In the genomic region with DNA sequence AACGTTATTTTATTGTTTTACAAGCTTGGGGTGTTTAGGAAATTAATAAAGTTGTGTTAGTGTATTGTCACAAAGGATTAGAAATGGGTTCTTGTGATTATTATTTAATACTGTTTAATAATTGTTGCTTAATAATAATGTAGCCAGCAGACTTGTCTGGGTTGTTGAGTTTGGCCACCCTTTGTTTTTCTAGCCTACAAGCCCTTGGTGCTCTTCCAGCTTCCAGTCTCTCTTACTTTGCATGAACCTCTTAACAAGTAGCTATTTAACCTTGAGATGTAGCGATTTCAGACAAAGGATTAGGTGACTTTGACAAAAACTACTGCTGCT, we compare ENCODE assay signal across 9 mouse cellular contexts. TPM values are rescaled to one million over a fixed set of nuclear protein-coding genes. Genes with fewer than 3 reads are reported as not detected.
DNase-seq lines count a peak whose midpoint lies in the region; ATAC-seq and TF ChIP-seq lines count a peak whose summit lies in the region.
"Had no signal": no experiment of that assay in that cellular context is flagged by ENCODE, and none has a peak within 500 bp of the region (broad histone marks: within the 10 kb centered on the region; RNA-seq: fewer than 3 reads in every experiment).

No protein-coding gene starts in this region.

- DNase-seq in left cerebral cortex, adult 2 months (ENCODE audit: extremely low spot score in 1 of 2, low spot score in 2 of 2): no peak
- no peak for DNase-seq in left cerebral cortex, adult 11 months (ENCODE audit: low spot score)
- no peak for DNase-seq in hindbrain, embryonic 14.5 days (ENCODE audit: low spot score)
- no peak for DNase-seq in midbrain, postnatal 0 days (ENCODE audit: low spot score)
- DNase-seq in thymus, postnatal 0 days (ENCODE audit: low spot score): no peak
- DNase-seq in cerebellum, adult 11-12 months: no peak
- DNase-seq: adrenal gland, postnatal 25 days had no signal

- 60% methylated on average over 2 of the region's 2 CpGs for WGBS in forebrain, embryonic 16.5 days
- 83% methylated on average over 2 of the region's 2 CpGs for WGBS in forebrain, embryonic 12.5 days
- 66% methylated on average over 2 of the region's 2 CpGs for WGBS in hindbrain, embryonic 14.5 days
- 71% methylated on average over 2 of the region's 2 CpGs for WGBS in midbrain, postnatal 0 days

- no peak overlapping the region for H3K4me3 ChIP-seq in forebrain, embryonic 16.5 days (replicated peaks; ENCODE audit: low read length)
- H3K4me3 ChIP-seq in forebrain, embryonic 12.5 days (replicated peaks): no peak overlapping the region
- H3K4me3 ChIP-seq in left cerebral cortex, adult 2 months: peak overlapping the region; percentile 94; the same call in 1 of the 2 replicates
- peak overlapping the region; percentile 90; the same call in 1 of the 2 replicates for H3K4me3 ChIP-seq in hindbrain, embryonic 14.5 days (replicated peaks; ENCODE audit: low read length)
- no peak overlapping the region for H3K4me3 ChIP-seq in midbrain, postnatal 0 days (ENCODE audit: low read depth, low read length)

- no peaks in the 10 kb centered on the region for H3K27me3 ChIP-seq in forebrain, embryonic 16.5 days (replicated peaks; ENCODE audit: control insufficient read depth, insufficient read depth, low read length)
- H3K27me3 ChIP-seq in forebrain, embryonic 12.5 days: no peaks in the 10 kb centered on the region
- H3K27me3 ChIP-seq in hindbrain, embryonic 14.5 days (ENCODE audit: control insufficient read depth, insufficient read depth, low read length): no peaks in the 10 kb centered on the region
- no peaks in the 10 kb centered on the region for H3K27me3 ChIP-seq in midbrain, postnatal 0 days (ENCODE audit: insufficient read depth, low read length)

- H3K27ac ChIP-seq in forebrain, embryonic 16.5 days (ENCODE audit: low read length): no peak overlapping the region
- no peak overlapping the region for H3K27ac ChIP-seq in forebrain, embryonic 12.5 days
- H3K27ac ChIP-seq in left cerebral cortex, adult 2 months: no peak overlapping the region
- no peak overlapping the region for H3K27ac ChIP-seq in hindbrain, embryonic 14.5 days
- H3K27ac ChIP-seq in midbrain, postnatal 0 days (ENCODE audit: low read depth, low read length): no peak overlapping the region

- no peak for TF ChIP-seq CTCF in left cerebral cortex, adult 2 months (IDR thresholded peaks at IDR 0.05)
- no peak for TF ChIP-seq CTCF in midbrain, postnatal 0 days (IDR thresholded peaks at IDR 0.05)

- intact Hi-C loops in left cerebral cortex, adult 2 months (cut with DNase I): loop anchor here (2.0 to 5.0 kb wide), 2 partner anchors 49 to 150 kb away; partner anchors contain the start of genes 2310057M21Rik and Bub3

- no peaks in the 10 kb centered on the region for H3K9me3 ChIP-seq in forebrain, embryonic 16.5 days (ENCODE audit: control insufficient read depth, low read length)
- H3K9me3 ChIP-seq in forebrain, embryonic 12.5 days: no peaks in the 10 kb centered on the region
- H3K9me3 ChIP-seq in hindbrain, embryonic 14.5 days (ENCODE audit: control insufficient read depth, low read length): no peaks in the 10 kb centered on the region
- no peaks in the 10 kb centered on the region for H3K9me3 ChIP-seq in midbrain, postnatal 0 days (ENCODE audit: low read length)

- ATAC-seq in forebrain, embryonic 16.5 days: no peak
- ATAC-seq in forebrain, embryonic 12.5 days (ENCODE audit: low FRiP score): no peak
- ATAC-seq in hindbrain, embryonic 14.5 days (ENCODE audit: low FRiP score): no peak
- no peak for ATAC-seq in midbrain, postnatal 0 days (ENCODE audit: low FRiP score)

- peaks cover 24% of the 10 kb centered on the region for H3K4me1 ChIP-seq in forebrain, embryonic 16.5 days (replicated peaks; ENCODE audit: control insufficient read depth, insufficient read depth, low read length)
- H3K4me1 ChIP-seq in forebrain, embryonic 12.5 days: peaks cover 20% of the 10 kb centered on the region
- H3K4me1 ChIP-seq in hindbrain, embryonic 14.5 days (replicated peaks; ENCODE audit: control insufficient read depth, insufficient read depth, low read length): peaks cover 28% of the 10 kb centered on the region
- H3K4me1 ChIP-seq in midbrain, postnatal 0 days (ENCODE audit: insufficient read depth, low read length): peaks cover 12% of the 10 kb centered on the region; the same call in 1 of the 2 replicates

- H3K9ac ChIP-seq in forebrain, embryonic 16.5 days (replicated peaks; ENCODE audit: low read depth, low read length): no peak overlapping the region
- H3K9ac ChIP-seq in forebrain, embryonic 12.5 days: no peak overlapping the region
- no peak overlapping the region for H3K9ac ChIP-seq in hindbrain, embryonic 14.5 days
- H3K9ac ChIP-seq in midbrain, postnatal 0 days (replicated peaks; ENCODE audit: low read length, poor library complexity, severe bottlenecking): no peak overlapping the region

- H3K4me2 ChIP-seq in forebrain, embryonic 16.5 days (ENCODE audit: low read length): peak overlapping the region; percentile 68; the same call in 1 of the 2 replicates
- H3K4me2 ChIP-seq in forebrain, embryonic 12.5 days: no peak overlapping the region
- peak overlapping the region; percentile 61 for H3K4me2 ChIP-seq in hindbrain, embryonic 14.5 days (replicated peaks)
- peak overlapping the region; percentile 74 for H3K4me2 ChIP-seq in midbrain, postnatal 0 days (ENCODE audit: low read depth, low read length, poor library complexity, severe bottlenecking)

- no peaks in the 10 kb centered on the region for H3K36me3 ChIP-seq in forebrain, embryonic 16.5 days (ENCODE audit: control insufficient read depth, insufficient read depth)
- no peaks in the 10 kb centered on the region; the same call in 1 of the 2 replicates for H3K36me3 ChIP-seq in forebrain, embryonic 12.5 days (replicated peaks)
- H3K36me3 ChIP-seq in hindbrain, embryonic 14.5 days (replicated peaks; ENCODE audit: control insufficient read depth, insufficient read depth): no peaks in the 10 kb centered on the region; the same call in 1 of the 2 replicates
- no peaks in the 10 kb centered on the region for H3K36me3 ChIP-seq in midbrain, postnatal 0 days (ENCODE audit: insufficient read depth, low read length)

RNA-seq across cellular contexts. Expression of gene Acadsb, which starts 1.5 kb away (rescaled TPM):
- polyA plus RNA-seq in forebrain, embryonic 16.5 days (2015; fragmentation: Nextera tagmentation; extraction: Ambion mirVana): 146 and 149 TPM in 2 replicates
- 84.0 and 87.5 TPM in 2 replicates for polyA plus RNA-seq in forebrain, embryonic 12.5 days (2016; fragmentation: Nextera tagmentation; extraction: Ambion mirVana)
- total RNA-seq in left cerebral cortex, adult 2 months (2021): 10 to 100 TPM; 84.8 to 89.9 TPM
- polyA plus RNA-seq in hindbrain, embryonic 14.5 days (2014; fragmentation: Nextera tagmentation; extraction: Ambion mirVana): 91.3 and 101 TPM in 2 replicates
- total RNA-seq in midbrain, postnatal 0 days (2014; rRNA removed): 36.2 and 47.2 TPM in 2 replicates
- 73.2 and 78.7 TPM in 2 replicates for polyA plus RNA-seq in midbrain, postnatal 0 days (2015; fragmentation: Nextera tagmentation; extraction: Ambion mirVana)
- polyA plus RNA-seq in thymus, postnatal 0 days (2015; fragmentation: Nextera tagmentation; extraction: Ambion mirVana): 37.3 and 37.8 TPM in 2 replicates

RNA-seq across cellular contexts. Expression of gene Ikzf5, which starts 1.6 kb away (rescaled TPM):
- 15.2 and 18.2 TPM in 2 replicates for polyA plus RNA-seq in forebrain, embryonic 16.5 days (2015; fragmentation: Nextera tagmentation; extraction: Ambion mirVana)
- polyA plus RNA-seq in forebrain, embryonic 12.5 days (2016; fragmentation: Nextera tagmentation; extraction: Ambion mirVana): 20.7 and 22.6 TPM in 2 replicates
- 10 to 100 TPM; 49.3 to 49.5 TPM for total RNA-seq in left cerebral cortex, adult 2 months (2021)
- 15.7 and 18.0 TPM in 2 replicates for polyA plus RNA-seq in hindbrain, embryonic 14.5 days (2014; fragmentation: Nextera tagmentation; extraction: Ambion mirVana)
- total RNA-seq in midbrain, postnatal 0 days (2014; rRNA removed): 11.8 and 19.9 TPM in 2 replicates
- 9.5 and 10.8 TPM in 2 replicates for polyA plus RNA-seq in midbrain, postnatal 0 days (2015; fragmentation: Nextera tagmentation; extraction: Ambion mirVana)
- polyA plus RNA-seq in thymus, postnatal 0 days (2015; fragmentation: Nextera tagmentation; extraction: Ambion mirVana): 16.2 and 16.3 TPM in 2 replicates

RNA-seq across cellular contexts. Expression of gene Pstk, which starts 41.0 kb away (rescaled TPM):
- polyA plus RNA-seq in forebrain, embryonic 16.5 days (2015; fragmentation: Nextera tagmentation; extraction: Ambion mirVana): 35.3 and 38.3 TPM in 2 replicates
- 49.7 and 51.5 TPM in 2 replicates for polyA plus RNA-seq in forebrain, embryonic 12.5 days (2016; fragmentation: Nextera tagmentation; extraction: Ambion mirVana)
- total RNA-seq in left cerebral cortex, adult 2 months (2021): 10 to 100 TPM; 53.4 to 54.2 TPM
- 42.5 and 50.1 TPM in 2 replicates for polyA plus RNA-seq in hindbrain, embryonic 14.5 days (2014; fragmentation: Nextera tagmentation; extraction: Ambion mirVana)
- 36.6 and 44.5 TPM in 2 replicates for total RNA-seq in midbrain, postnatal 0 days (2014; rRNA removed)
- polyA plus RNA-seq in midbrain, postnatal 0 days (2015; fragmentation: Nextera tagmentation; extraction: Ambion mirVana): 54.3 and 55.0 TPM in 2 replicates
- polyA plus RNA-seq in thymus, postnatal 0 days (2015; fragmentation: Nextera tagmentation; extraction: Ambion mirVana): 45.6 and 51.3 TPM in 2 replicates

RNA-seq across cellular contexts. Expression of gene 2310057M21Rik, which starts 49.3 kb away (rescaled TPM):
- polyA plus RNA-seq in forebrain, embryonic 16.5 days (2015; fragmentation: Nextera tagmentation; extraction: Ambion mirVana): 21.2 and 26.1 TPM in 2 replicates
- polyA plus RNA-seq in forebrain, embryonic 12.5 days (2016; fragmentation: Nextera tagmentation; extraction: Ambion mirVana): 17.3 and 20.8 TPM in 2 replicates
- 10 to 100 TPM; 24.8 to 28.8 TPM for total RNA-seq in left cerebral cortex, adult 2 months (2021)
- polyA plus RNA-seq in hindbrain, embryonic 14.5 days (2014; fragmentation: Nextera tagmentation; extraction: Ambion mirVana): 30.0 and 30.6 TPM in 2 replicates
- 16.2 and 28.7 TPM in 2 replicates for total RNA-seq in midbrain, postnatal 0 days (2014; rRNA removed)
- 24.9 and 28.1 TPM in 2 replicates for polyA plus RNA-seq in midbrain, postnatal 0 days (2015; fragmentation: Nextera tagmentation; extraction: Ambion mirVana)
- polyA plus RNA-seq in thymus, postnatal 0 days (2015; fragmentation: Nextera tagmentation; extraction: Ambion mirVana): 16.7 and 16.8 TPM in 2 replicates

Comparison
In these comparisons a context has a peak if more than half of its experiments do, and no peak if none do; other contexts are left out.
1. H3K4me3 ChIP-seq: peak in left cerebral cortex, adult 2 months (single experiment) and hindbrain, embryonic 14.5 days (single experiment); none in forebrain, embryonic 16.5 days (single experiment), forebrain, embryonic 12.5 days (single experiment) and midbrain, postnatal 0 days (single experiment).